Mouse (Mus musculus) stomach, postnatal 0 days (tissue): ENCODE data around the gene Ddo.

Experiments
- CTCF ChIP-seq: IDR thresholded peaks from 2 replicates; pipeline ENCODE4 v1.5.1; 2016; ENCODE audit warnings: antibody characterized with exemption, low read depth, mild to moderate bottlenecking, moderate library complexity
- EP300 ChIP-seq: optimal IDR thresholded peaks from 2 replicates; pipeline ENCODE3; 2016; ENCODE audit warnings: antibody characterized with exemption

- TF ChIP-seq EP300 (no peak), CTCF (no peak)
Measured at GRCm38 (mm10) chr10:40716713-40717112, 86.9 kb downstream of the Ddo start.
